Mouse (Mus musculus): ENCODE data around the gene Fam180a.
"Not testable (repeated sequence)": the region's sequence is repeated elsewhere in the genome, so short reads cannot be mapped to it uniquely, and the experiment has no call there.

Fam180a gene

DNA sequence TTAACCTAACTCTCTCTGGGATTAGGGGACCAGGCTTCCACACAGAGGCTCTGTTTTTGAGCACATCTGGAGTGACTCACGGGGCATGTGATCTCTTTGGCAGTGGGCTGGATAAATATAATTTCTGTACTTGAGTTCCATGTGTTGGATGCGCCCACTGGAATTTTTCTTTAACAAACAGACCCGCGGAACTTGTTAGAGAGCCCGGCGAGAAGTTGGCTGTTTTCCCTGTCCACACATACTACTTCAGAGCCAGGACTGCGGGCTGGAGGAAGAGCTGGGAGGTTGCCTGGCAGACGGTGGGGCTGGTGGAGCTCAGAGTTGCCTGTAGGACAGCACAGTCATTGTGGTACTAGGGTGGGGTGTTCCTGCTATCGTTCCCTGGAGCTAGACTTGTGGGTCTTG, at the start of gene Fam180a:
TSS of gene Fam180a (minus strand) at position 31 of the 405 bp plus-strand sequence.
- DNase-seq (ENCODE audit: low spot score in 2 of 2), result peak; percentile 16 to 20

DNA sequence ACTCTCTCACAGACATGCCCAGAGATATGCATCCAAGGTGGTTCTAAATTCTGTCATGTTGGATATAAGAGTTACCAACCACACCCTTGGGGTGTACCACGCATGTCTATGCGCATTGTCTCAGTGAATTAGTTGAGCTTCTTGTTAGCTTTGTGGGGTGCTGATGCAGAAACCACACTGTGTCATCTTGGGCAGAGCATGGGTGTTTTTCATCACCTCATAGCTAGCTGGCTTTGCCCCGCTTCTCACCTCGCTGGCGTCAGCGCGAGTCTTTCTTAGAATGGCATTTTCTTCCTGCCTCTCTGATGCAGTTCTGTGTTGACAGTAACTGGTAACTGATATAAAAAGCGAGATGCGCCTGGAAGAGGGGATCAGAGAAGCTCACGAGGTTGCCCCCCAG, 48.1 kb upstream of the Fam180a start:
- no peak for DNase-seq (ENCODE audit: low spot score in 2 of 2)

DNA sequence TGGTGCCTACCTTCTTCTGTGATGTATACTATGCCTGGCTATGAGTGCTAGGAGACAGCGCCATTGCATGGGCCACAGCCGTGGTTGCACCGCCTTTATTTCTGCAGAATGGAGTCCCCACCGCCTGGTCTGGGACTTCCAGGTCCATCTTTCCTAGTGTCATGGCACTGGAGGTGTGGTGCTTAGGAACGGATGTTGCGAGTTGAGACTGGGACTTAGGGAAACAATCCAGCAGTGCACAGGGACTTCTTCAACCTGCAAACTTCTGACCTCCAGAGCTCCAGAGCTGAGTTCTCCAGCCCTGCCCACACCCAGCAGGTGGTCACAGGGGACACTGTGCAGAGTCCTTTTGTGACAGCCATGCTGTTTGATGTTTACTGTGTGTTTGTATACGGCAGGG, 44.4 kb upstream of the Fam180a start:
- DNase-seq (ENCODE audit: low spot score in 2 of 2), result no peak

DNA sequence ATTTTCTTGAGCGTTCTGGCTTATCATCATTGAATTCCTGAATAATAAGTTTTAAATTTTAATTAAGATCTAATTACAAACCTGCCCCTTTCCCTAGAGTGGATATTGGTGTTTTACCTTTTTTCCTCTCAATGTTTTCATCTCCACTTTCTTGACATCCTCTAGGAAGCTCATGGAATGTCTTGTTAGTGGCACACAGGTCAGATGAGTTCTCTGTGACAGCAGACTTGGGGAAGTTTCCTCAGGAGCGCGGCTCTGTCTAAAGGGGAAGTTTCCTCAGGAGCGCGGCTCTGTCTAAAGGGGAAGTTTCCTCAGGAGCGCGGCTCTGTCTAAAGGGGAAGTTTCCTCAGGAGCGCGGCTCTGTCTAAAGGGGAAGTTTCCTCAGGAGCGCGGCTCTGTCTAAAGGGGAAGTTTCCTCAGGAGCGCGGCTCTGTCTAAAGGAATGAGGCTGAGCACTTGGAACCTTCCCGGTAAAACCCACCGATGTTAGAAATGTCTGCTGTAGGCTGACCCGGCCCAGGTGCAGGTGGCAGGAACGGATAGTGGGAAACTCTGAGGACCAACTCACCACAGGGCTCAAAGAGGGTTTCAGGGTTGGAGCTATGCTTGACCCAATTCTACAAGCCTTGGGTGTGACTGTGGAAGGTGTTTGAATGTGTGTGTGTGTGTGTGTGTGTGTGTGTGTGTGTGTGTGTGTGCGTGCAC, 43.8 kb upstream of the Fam180a start:
- not testable (repeated sequence) for DNase-seq (ENCODE audit: low spot score in 2 of 2)

DNA sequence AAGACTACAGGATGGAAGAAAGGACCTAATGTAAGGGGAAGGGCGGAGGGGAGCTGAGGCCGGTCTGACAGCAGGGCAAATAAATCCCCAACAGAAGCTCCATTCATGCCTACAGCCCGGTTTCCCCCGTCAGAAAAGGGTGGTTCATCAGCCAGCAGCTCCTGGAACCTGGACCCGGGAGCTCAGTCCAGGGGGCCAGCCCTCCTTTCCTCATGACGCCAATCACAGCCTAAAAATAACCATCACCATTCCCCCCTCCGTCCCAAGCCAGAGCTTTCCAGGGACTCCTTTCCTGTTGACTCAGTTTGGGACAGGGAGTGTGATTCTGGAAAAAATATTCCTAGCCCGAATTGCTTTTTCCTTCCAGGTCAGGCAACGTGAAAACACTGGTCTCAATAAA, 36.7 kb upstream of the Fam180a start:
- DNase-seq (ENCODE audit: low spot score in 2 of 2), result no peak

DNA sequence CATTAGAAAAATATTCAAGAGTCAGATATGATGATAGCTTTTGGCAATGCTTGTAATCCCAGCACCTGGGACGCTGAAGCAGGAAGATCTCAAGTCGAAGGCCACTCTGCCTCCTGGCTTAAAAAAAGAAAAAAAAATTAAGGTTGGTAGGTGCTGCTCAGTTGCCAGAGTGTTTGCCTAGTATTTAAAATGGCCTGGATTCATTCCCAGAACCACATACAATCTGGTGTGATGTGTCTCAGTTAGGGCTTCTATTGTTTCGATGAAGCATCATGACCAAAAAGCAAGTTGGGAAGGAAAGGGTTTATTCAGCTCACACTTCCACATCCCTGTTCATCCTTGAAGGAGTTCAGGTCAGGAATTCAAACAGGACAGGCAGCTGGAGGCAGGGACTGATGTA, 29.4 kb upstream of the Fam180a start:
- no peak for DNase-seq (ENCODE audit: low spot score in 2 of 2)

DNA sequence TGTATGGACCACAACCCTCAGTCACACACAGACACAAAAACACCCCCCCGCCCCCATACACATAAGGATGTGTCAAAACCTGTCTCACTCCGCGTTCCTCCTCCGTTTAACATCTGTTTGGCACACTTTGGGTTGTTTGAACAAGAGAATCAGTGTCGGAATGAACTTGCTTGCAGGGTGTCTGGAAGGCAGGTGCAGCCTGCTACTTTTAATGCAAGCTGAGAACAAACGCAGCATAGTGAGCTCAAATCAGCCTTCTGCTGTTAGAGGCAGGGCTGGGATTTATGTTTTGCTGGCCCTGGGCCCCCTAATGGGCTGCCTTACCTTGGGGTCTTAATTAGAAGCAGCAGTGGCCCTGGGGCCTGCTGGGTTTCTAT, 28.7 kb upstream of the Fam180a start:
- peak in 1 of 2 experiments; percentile 18 for DNase-seq (ENCODE audit: low spot score in 2 of 2)

DNA sequence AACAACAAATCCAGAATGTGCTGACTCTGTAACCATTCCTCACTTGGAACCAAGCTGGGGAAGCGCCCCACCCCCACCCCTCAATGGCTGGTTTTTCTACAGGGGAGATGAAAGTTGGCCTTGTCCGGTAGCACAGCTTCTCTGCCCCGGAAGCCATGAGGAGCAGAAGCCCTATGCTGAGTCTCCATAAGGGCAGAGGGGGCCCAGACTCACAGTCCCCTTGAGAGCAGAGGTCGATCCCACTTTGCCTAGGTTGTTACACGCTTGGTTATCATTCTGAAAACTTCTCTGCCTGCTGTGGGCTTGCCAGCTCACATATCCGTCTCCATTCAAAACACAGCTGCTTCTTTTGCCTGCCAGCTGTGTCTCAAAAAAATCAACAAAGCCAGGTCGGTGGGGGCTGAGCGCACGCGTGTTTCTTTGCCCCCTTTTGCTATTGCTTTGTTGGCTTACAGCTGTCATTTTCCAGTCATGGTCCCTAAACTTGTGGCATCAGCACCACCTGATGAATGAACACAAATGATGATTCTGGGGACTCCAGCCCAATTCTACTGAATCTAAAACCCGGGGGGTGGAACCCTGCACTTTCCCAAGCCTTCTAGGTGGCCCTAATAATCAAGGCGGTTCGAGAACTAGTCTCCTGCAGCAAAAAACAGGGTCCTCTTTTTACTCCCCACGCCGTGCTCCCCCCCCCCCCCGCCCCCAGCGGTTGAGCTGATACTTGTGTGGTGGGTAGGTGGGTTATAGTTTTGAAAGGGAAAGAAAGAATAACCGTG, 28.1 kb upstream of the Fam180a start:
- no peak for DNase-seq (ENCODE audit: low spot score in 2 of 2)

DNA sequence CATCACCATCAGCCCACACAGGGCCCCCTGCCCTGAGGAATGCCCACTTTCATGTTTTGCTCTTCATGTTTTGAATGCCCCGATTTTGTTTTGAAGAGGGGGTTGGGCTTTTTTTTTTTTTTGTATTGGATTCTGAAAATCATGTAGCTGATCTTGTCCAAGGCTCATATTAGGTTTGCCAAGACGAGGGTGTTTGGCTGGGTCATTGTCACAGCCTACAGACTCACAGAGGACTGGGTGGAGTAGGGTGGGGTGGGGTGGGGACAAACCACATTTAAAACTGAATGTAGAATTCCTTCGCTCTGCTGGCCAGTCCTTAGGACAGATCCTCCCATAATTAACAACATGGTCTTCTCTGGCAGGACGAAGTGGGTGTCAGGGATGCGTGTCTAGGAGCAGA, 27.5 kb upstream of the Fam180a start:
- no peak for DNase-seq (ENCODE audit: low spot score in 2 of 2)

DNA sequence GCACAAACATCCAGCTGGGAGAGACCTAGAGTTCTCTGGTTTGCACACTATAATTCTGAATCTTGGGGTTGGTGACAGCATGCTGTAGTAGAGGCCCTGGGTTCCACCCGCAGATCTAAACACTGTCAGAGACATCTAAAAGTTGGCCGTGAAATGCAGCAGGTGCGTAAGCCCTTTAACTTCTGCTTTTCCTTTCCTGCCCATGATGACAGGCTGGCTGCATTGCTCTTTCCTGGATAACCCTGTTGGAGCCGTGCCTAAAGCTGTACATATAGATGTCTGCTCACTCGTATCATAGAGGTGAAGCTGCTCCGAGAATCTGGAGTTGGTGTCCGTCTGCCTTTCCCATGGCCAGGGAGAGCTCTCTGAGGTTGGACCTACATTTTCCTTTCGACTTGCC, 26.9 kb upstream of the Fam180a start:
- DNase-seq (ENCODE audit: low spot score in 2 of 2), result no peak

DNA sequence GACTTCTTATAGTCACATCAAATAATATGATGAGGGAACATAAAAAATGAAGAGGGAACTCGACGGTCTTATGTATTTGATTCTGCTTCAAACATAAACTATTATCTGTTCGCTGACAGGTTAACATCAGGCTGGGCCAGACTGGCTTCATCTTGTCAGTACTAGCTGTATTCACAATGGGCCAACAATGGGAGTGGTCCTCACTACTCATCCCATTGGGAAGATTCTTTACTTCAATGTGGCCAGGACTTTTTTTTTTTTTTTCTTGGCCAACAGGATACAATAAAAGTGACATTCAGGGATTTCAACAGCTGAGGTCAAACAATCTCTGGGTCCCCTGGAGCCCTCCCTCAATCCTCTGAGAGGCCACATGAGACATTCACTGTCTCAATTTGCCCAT, 25.9 kb upstream of the Fam180a start:
- DNase-seq (ENCODE audit: low spot score in 2 of 2), result no peak

DNA sequence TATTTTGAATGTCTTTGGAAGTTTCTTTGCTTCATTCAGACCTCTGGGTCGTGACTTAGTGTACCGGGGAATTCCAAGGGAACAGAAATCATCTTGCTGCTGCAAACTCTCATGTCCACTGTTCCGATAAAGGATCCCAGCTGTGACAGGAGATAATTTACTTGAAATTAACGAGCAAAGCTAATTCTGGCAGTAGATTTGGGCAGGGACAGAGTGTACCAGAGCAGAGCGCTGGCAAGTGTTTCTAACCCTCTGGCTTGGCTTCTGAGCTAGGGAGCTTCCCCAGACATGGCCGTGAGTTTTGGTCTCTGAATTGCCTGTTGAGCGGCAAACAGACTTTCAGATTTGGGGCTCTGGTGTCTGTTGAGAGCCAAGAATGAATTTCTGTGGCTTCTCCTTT, 23.8 kb upstream of the Fam180a start:
- no peak for DNase-seq (ENCODE audit: low spot score in 2 of 2)

DNA sequence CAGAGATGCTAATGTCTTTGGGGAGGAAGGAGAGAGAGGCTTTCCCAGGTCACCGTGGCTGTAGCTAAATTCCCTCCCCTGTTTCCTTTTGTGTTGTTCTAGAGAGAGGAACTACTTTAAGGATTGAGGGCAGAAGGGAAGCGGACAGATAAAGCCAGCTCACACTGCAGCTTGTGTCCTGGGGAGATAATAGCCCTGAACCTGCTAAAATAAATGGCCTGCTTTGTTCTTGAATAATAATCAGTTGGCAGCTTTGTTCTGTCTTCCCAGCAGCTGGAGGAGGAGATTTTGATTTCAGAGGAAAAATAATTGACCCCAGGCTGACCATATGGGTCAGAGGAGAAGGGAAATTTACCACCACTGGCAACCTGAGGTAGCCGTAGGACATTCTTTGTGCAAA, 12.7 kb upstream of the Fam180a start:
- DNase-seq (ENCODE audit: low spot score in 2 of 2), result no peak

DNA sequence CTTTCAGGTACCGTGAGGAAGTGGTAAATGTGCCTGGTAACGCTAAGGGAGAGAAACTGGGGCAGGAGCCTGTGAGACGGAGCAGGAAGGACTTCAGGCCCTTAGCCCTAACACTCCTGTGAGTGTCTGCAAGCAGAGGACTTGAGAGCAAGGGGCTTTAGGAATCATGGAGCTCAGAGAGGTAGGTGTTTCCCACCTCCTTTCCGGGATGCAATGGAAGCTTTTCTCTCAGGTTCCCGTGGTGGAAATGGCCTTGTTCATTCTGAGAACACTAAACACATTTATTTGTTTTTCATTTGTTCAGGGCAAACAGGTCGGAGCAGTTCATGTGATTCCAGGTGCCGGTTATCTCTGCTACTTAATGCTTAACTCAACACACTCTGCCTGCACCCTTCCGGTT, 11.9 kb upstream of the Fam180a start:
- DNase-seq (ENCODE audit: low spot score in 2 of 2), result no peak

DNA sequence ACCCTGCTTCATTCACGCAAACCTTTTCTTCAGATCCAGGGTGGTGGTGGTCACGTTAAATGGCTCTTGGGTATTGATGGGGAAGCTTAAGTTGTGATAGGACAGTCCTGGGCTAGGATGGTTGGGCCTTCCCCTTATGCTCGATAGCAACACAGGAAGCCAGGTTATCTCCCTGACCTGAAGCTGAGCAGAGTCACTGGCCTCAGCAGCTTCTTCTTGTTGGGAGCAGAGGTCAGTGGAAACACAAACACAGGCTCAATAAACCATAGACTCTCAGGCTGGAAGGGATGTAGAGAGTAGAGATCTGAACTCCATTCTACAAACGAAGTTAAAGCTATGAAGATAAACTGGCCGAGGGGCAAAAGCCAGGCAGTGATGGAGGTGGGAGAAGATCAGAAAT, 9.5 kb upstream of the Fam180a start:
- no peak for DNase-seq (ENCODE audit: low spot score in 2 of 2)

DNA sequence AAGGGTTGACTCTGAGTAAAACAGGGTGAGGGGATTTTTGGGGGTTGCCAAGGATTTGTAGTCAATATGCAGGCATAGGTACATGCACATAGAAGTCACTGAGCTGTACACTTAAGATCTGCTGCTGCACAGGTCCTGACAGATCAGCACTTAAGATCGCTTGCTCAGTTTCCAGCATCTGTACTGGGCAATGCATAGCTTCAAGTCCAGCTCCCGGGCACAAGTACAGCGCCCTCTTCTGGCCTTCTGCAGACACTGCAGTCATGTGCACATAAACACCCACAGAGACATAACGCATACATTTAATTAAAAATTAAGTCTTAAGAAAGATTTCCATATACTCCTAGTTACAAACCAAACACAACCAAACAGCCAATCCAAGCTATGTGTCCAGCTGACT, 8.3 kb upstream of the Fam180a start:
- no peak for DNase-seq (ENCODE audit: low spot score in 2 of 2)

DNA sequence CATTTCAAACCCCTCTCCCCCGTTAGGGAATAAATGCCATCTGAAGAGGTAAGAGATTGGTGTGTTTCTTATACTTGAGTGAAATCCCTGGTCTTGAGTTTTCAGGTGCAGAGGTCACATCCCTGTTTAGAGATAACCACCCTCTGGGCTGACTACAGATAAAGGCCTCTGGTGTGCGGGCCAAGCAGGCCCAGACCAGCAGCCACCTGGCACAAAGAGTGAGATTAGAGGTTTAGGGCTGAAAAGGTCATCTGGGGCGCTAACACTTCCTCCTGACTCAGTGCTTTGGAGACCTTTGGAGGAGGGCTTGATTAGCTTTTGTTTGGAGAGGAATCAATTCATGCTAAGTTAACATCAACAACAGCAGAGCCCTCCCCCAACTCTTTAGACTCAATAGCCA, 7.7 kb upstream of the Fam180a start:
- DNase-seq (ENCODE audit: low spot score in 2 of 2), result no peak

DNA sequence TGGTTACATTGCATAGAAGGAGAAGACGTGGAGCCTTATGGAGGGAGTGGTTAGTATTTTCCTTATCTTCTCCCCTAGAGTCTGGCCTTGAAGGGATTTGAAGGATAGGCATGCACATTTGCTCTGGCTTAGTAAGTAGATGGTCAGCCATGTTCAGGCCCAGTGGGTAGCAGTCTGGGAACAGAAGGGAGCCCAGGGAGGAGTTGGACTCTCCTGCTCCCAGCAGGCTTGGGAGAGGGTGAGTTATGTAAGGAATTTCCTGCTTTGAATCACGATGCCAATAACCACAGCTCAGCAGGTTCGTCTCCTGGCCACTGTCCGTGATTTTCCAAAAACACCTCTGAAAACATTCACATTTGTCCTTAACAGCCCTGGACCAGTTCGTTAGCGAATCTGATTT, 4.9 kb upstream of the Fam180a start:
- no peak for DNase-seq (ENCODE audit: low spot score in 2 of 2)

DNA sequence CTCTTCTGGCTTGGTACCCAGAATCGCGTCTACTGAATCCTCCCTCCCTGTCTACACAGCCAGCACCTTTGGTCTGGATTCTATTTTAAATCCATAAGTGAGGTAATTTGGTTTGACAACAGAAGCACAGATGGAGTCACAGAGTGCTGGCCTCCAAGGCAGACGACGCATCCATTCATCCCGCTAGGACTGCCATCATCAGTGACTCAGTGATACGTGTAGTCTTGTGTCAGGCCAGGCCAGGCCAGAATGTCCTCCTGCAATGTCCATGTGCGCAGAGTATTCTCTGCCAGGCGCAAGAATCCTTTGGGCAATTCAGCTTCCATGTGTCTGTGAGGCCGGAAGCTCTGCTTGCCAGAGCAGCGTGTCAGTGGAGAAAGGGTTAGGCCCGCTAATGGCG, 4.0 kb upstream of the Fam180a start:
- DNase-seq (ENCODE audit: low spot score in 2 of 2), result no peak

DNA sequence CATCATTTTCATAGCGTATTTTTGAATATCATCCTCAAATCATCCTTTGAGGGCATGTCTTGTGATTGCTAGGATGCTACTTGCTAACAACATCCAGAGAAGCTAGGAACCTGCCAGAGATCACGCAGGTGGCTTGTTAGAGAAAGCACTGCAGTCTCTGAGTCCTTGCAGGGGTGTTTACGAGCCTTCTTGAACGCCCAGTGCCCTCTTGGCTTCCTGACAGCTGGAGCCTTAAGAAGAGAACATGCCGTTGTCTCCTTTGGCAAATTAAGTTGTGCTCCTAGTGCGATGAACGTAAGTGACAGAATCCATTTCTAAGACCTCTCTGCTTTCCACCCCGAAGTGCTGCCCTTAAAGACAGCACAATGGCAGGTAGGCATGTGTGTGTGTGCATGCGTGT, 1.6 kb downstream of the Fam180a start:
- DNase-seq (ENCODE audit: low spot score in 2 of 2), result no peak

DNA sequence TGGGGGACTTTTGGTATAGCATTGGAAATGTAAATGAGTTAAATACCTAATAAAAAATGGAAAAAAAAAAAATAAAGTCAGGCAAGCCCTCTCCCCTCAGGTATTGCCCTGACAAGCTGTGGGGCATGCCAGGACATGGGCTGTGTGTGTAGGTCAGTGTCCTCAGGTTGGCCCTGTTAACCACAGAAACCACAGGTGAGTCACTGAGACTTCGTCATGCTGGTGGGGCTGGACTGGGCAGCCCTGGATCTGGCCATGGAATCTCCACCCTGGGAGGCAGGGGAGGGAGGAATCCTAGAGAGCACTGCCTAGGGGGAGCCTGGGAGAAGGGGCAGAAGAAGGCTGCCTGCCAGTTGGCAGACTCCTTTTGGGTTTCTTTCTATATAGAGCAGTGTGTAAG, 2.9 kb downstream of the Fam180a start:
- no peak for DNase-seq (ENCODE audit: low spot score in 2 of 2)

DNA sequence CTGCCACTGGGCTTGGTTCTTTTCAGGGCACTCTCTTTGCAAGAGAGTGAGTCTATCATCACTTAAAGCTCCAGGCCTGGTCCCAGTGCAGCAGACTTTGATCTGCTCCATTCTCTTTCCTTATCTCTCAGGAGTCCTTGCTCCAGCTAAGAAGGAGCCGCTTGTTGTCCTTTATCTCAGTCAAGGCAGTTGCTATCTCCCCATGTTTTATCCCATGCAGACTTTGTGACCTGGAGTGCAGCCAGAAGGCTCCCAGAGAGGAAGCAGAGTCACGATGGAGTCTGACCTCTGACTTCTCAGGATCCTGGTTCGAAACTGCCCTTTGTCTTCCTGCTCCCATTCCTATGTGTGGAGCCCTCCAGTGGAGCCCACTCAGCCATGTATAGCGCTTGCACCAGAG, 4.8 kb downstream of the Fam180a start:
- no peak for DNase-seq (ENCODE audit: low spot score in 2 of 2)

DNA sequence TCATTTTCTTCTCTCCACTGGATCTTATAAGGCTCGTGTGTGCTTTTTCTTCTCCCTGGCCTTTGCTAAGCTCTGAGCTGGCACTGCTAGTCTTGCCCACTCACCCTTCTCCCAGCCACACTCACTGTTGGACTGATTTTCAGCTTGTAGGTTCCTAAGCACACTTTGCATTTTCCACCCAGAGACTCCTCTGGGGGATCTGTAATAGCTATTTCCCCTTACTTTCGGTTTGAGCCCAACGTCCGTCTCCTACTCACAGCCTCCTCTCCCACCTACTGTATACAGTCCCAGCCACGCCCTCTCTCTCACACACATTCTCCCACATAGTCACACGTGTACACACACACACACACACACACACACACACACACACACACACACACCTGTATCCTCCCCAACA, 6.1 kb downstream of the Fam180a start:
- no peak for DNase-seq (ENCODE audit: low spot score in 2 of 2)

DNA sequence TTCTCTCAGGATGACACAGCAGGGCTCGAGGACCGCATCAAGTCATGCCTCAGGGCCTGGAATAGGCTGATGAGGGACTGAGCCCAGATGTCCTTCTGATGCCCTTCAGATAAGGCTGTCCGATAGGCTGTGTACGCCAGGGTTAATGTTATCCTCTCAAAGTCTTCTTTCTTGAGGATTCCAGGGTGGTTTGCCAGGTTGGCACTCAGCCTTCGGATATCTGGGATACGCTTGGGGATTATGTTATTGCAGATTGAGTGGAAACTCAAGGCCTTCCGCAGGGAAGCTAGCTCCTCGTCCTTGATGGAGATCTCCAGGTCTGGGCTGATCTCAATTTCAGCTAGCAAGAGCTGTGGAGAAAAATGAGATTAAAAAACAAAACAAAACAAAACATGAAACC, 12.4 kb downstream of the Fam180a start:
- no peak for DNase-seq (ENCODE audit: low spot score in 2 of 2)

All from right cerebral cortex, postnatal 36 days (tissue).